ENCODE assay signal across 8 mouse cellular contexts in the genomic region with DNA sequence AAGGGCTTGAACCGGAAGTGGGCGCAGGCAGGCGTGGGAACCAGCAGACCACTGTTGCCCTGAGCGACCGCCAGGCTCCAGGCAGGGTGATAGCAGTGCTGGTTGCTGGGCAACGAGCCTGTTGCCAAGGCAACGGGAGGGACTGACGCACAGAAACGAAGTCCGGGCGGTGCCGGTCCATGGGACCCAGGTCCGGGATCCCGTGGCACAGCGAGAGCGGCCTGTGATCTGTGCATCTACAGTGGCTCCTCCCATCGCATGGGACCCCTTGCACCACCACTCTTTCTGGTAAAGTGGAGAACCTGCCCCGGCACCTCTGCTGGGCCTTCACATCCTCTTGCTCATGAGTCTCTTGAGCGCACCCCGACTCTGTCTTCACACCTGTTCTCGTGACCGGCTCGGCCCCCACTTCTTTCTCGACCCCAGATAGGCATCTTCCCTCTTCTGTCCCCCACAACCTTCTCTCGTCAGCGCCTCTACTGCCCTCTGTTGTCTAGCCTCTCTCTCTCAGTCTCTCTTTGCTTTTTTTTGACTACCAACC. TPM values are rescaled to one million over a fixed set of nuclear protein-coding genes. Genes with fewer than 3 reads are reported as not detected.
A peak's percentile ranks its signal among the peaks of the same experiment; 100 is the strongest.
DNase-seq lines count a peak whose midpoint lies in the region; ATAC-seq and TF ChIP-seq lines count a peak whose summit lies in the region.

No protein-coding gene starts in this region.

- H3K4me1 ChIP-seq in heart, postnatal 0 days (ENCODE audit: control insufficient read depth, insufficient read depth) = no peaks in the 10 kb centered on the region
- H3K4me1 ChIP-seq in liver, embryonic 11.5 days (replicated peaks; ENCODE audit: control insufficient read depth, insufficient read depth, low read length) = peaks cover 10% of the 10 kb centered on the region; the same call in 1 of the 2 replicates

- no peak for TF ChIP-seq CTCF in gastrocnemius, adult 2 months (IDR thresholded peaks at IDR 0.05)
- no peak for TF ChIP-seq CTCF in heart, postnatal 0 days (IDR thresholded peaks at IDR 0.05; ENCODE audit: low read depth)

- H3K4me3 ChIP-seq in gastrocnemius, adult 2 months = no peak overlapping the region
- 0 out of 2 replicates have a peak overlapping the region, but pooled peaks have one; percentile 15 for H3K4me3 ChIP-seq in heart, postnatal 0 days (ENCODE audit: low read depth, low read length)
- peak overlapping the region; percentile 35 for H3K4me3 ChIP-seq in liver, embryonic 11.5 days (ENCODE audit: low read depth, low read length)

- peak; percentile 48 for DNase-seq in gastrocnemius, adult 2 months
- no peak for DNase-seq in gastrocnemius, adult 8-10 months (ENCODE audit: low spot score in 2 of 2)
- DNase-seq in heart, postnatal 0 days (ENCODE audit: low spot score) = no peak
- peak; percentile 38 to 72 for DNase-seq in kidney, postnatal 25 days
- DNase-seq in liver, embryonic 11.5 days (ENCODE audit: low spot score) = peak; percentile 65
- peak; percentile 26 to 36 for DNase-seq in natural killer cell, adult 2 months (ENCODE audit: low spot score in 2 of 2)
- no peak for DNase-seq in spleen, adult 12 weeks (ENCODE audit: low spot score)

- H3K9ac ChIP-seq in heart, postnatal 0 days (replicated peaks; ENCODE audit: low read depth, low read length) = no peak overlapping the region
- H3K9ac ChIP-seq in liver, embryonic 11.5 days (ENCODE audit: low read depth, low read length) = no peak overlapping the region

- H3K36me3 ChIP-seq in heart, postnatal 0 days (replicated peaks; ENCODE audit: control insufficient read depth, insufficient read depth, low read length) = no peaks in the 10 kb centered on the region
- no peaks in the 10 kb centered on the region for H3K36me3 ChIP-seq in liver, embryonic 11.5 days (ENCODE audit: control insufficient read depth, insufficient read depth, low read length)

- no peaks in the 10 kb centered on the region for H3K9me3 ChIP-seq in heart, postnatal 0 days (replicated peaks; ENCODE audit: control insufficient read depth, low read length)
- no peaks in the 10 kb centered on the region for H3K9me3 ChIP-seq in liver, embryonic 11.5 days (ENCODE audit: control insufficient read depth, low read length)

- ATAC-seq in erythroblast, adult 5-6 weeks (replicated peaks; ENCODE audit: low FRiP score, poor library complexity, severe bottlenecking) = peak; percentile 36; the same call in 1 of the 2 replicates
- peak; percentile 54; the same call in 1 of the 2 replicates for ATAC-seq in heart, postnatal 0 days (ENCODE audit: insufficient read depth, low read depth)
- peak; percentile 59 for ATAC-seq in liver, embryonic 11.5 days (replicated peaks; ENCODE audit: low FRiP score)

- no peak overlapping the region for H3K27ac ChIP-seq in gastrocnemius, adult 2 months
- no peak overlapping the region for H3K27ac ChIP-seq in heart, postnatal 0 days (ENCODE audit: low read depth)
- no peak overlapping the region for H3K27ac ChIP-seq in liver, embryonic 11.5 days (ENCODE audit: low read depth, low read length)

- H3K27me3 ChIP-seq in heart, postnatal 0 days (ENCODE audit: control insufficient read depth, insufficient read depth, low read length) = peaks cover 19% of the 10 kb centered on the region
- peaks cover 27% of the 10 kb centered on the region for H3K27me3 ChIP-seq in liver, embryonic 11.5 days (replicated peaks; ENCODE audit: control insufficient read depth, insufficient read depth, low read length)

- intact Hi-C loops in gastrocnemius, adult 2 months (cut with DNase I) = no loop called here

- 4% methylated on average over 26 of the region's 26 CpGs for WGBS in heart, postnatal 0 days
- 5% methylated on average over 26 of the region's 26 CpGs for WGBS in liver, embryonic 11.5 days

- TF ChIP-seq EP300 in heart, postnatal 0 days (IDR thresholded peaks at IDR 0.05; ENCODE audit: low read depth) = no peak

- peak overlapping the region; percentile 43 for H3K4me2 ChIP-seq in heart, postnatal 0 days (ENCODE audit: low read depth, low read length)
- H3K4me2 ChIP-seq in liver, embryonic 11.5 days = peak overlapping the region; percentile 59

RNA-seq across cellular contexts. Expression of gene Syt5, which starts 0.7 kb away (rescaled TPM):
- total RNA-seq in gastrocnemius, adult 2 months (2021) = not detected
- total RNA-seq in gastrocnemius, adult 8-10 months (2022) = under 1 TPM in 1 of 4 experiments, not detected in 3; 0.15 TPM
- 1.7 TPM in 1 of 2 replicates, not detected in the other for total RNA-seq in erythroblast, adult 5-6 weeks (2015; ENCODE audit: low replicate concordance)
- not detected in 2 replicates for total RNA-seq in erythroblast, adult 5-6 weeks (2017; ENCODE audit: low replicate concordance)
- 0.23 and 1.4 TPM in 2 replicates for total RNA-seq in heart, postnatal 0 days (2014; rRNA removed; ENCODE audit: low replicate concordance)
- polyA plus RNA-seq in heart, postnatal 0 days (2015; fragmentation: Nextera tagmentation; extraction: Ambion mirVana) = 0.70 and 0.92 TPM in 2 replicates
- 0.73 and 1.2 TPM in 2 replicates for polyA plus RNA-seq in liver, embryonic 11.5 days (2014; fragmentation: Nextera tagmentation; extraction: Ambion mirVana)

RNA-seq across cellular contexts. Expression of gene Dnaaf3, which starts 14.4 kb away (rescaled TPM):
- not detected for total RNA-seq in gastrocnemius, adult 2 months (2021)
- under 1 TPM in 1 of 4 experiments, not detected in 3; 0.13 TPM for total RNA-seq in gastrocnemius, adult 8-10 months (2022)
- 1.2 TPM in 1 of 2 replicates, not detected in the other for total RNA-seq in erythroblast, adult 5-6 weeks (2015; ENCODE audit: low replicate concordance)
- 0.28 TPM in 1 of 2 replicates, not detected in the other for total RNA-seq in erythroblast, adult 5-6 weeks (2017; ENCODE audit: low replicate concordance)
- 0.11 and 2.6 TPM in 2 replicates for total RNA-seq in heart, postnatal 0 days (2014; rRNA removed; ENCODE audit: low replicate concordance)
- 0.60 and 0.63 TPM in 2 replicates for polyA plus RNA-seq in heart, postnatal 0 days (2015; fragmentation: Nextera tagmentation; extraction: Ambion mirVana)
- 0.22 and 0.45 TPM in 2 replicates for polyA plus RNA-seq in liver, embryonic 11.5 days (2014; fragmentation: Nextera tagmentation; extraction: Ambion mirVana)

RNA-seq across cellular contexts. Expression of gene Tnni3, which starts 22.6 kb away (rescaled TPM):
- under 1 TPM in 1 of 2 experiments, not detected in 1; 0.41 TPM for total RNA-seq in gastrocnemius, adult 2 months (2021)
- total RNA-seq in gastrocnemius, adult 8-10 months (2022) = 1 to 10 TPM; 1.8 to 3.0 (median 2.3) TPM
- not detected in 2 replicates for total RNA-seq in erythroblast, adult 5-6 weeks (2015; ENCODE audit: low replicate concordance)
- total RNA-seq in erythroblast, adult 5-6 weeks (2017; ENCODE audit: low replicate concordance) = not detected in 2 replicates
- total RNA-seq in heart, postnatal 0 days (2014; rRNA removed; ENCODE audit: low replicate concordance) = 4,764 and 5,473 TPM in 2 replicates
- 8,811 and 8,917 TPM in 2 replicates for polyA plus RNA-seq in heart, postnatal 0 days (2015; fragmentation: Nextera tagmentation; extraction: Ambion mirVana)
- 8.9 and 17.0 TPM in 2 replicates for polyA plus RNA-seq in liver, embryonic 11.5 days (2014; fragmentation: Nextera tagmentation; extraction: Ambion mirVana)

RNA-seq across cellular contexts. Expression of gene Tnnt1, which starts 30.5 kb away (rescaled TPM):
- 1,000 to 10,000 TPM in 1 of 2 experiments, 100 to 1,000 TPM in 1; 398 to 1,232 TPM for total RNA-seq in gastrocnemius, adult 2 months (2021)
- total RNA-seq in gastrocnemius, adult 8-10 months (2022) = 100 to 1,000 TPM; 464 to 544 (median 482) TPM
- total RNA-seq in erythroblast, adult 5-6 weeks (2015; ENCODE audit: low replicate concordance) = 1.3 TPM in 1 of 2 replicates, not detected in the other
- 3.8 and 7.2 TPM in 2 replicates for total RNA-seq in erythroblast, adult 5-6 weeks (2017; ENCODE audit: low replicate concordance)
- 27.4 and 28.3 TPM in 2 replicates for total RNA-seq in heart, postnatal 0 days (2014; rRNA removed; ENCODE audit: low replicate concordance)
- polyA plus RNA-seq in heart, postnatal 0 days (2015; fragmentation: Nextera tagmentation; extraction: Ambion mirVana) = 93.7 and 106 TPM in 2 replicates
- polyA plus RNA-seq in liver, embryonic 11.5 days (2014; fragmentation: Nextera tagmentation; extraction: Ambion mirVana) = 25.1 and 27.7 TPM in 2 replicates

RNA-seq across cellular contexts. Expression of gene Ppp1r12c, which starts 45.2 kb away (rescaled TPM):
- 10 to 100 TPM; 17.8 to 24.8 TPM for total RNA-seq in gastrocnemius, adult 2 months (2021)
- total RNA-seq in gastrocnemius, adult 8-10 months (2022) = 10 to 100 TPM; 11.6 to 17.2 (median 16.7) TPM
- total RNA-seq in erythroblast, adult 5-6 weeks (2015; ENCODE audit: low replicate concordance) = 37.2 and 45.3 TPM in 2 replicates
- 41.3 and 52.0 TPM in 2 replicates for total RNA-seq in erythroblast, adult 5-6 weeks (2017; ENCODE audit: low replicate concordance)
- total RNA-seq in heart, postnatal 0 days (2014; rRNA removed; ENCODE audit: low replicate concordance) = 89.1 and 105 TPM in 2 replicates
- 22.5 and 24.2 TPM in 2 replicates for polyA plus RNA-seq in heart, postnatal 0 days (2015; fragmentation: Nextera tagmentation; extraction: Ambion mirVana)
- polyA plus RNA-seq in liver, embryonic 11.5 days (2014; fragmentation: Nextera tagmentation; extraction: Ambion mirVana) = 46.2 and 48.0 TPM in 2 replicates

Comparison
In these comparisons a context has a peak if more than half of its experiments do, and no peak if none do; other contexts are left out.
1. DNase-seq: peak in gastrocnemius, adult 2 months (single experiment), kidney, postnatal 25 days (2 of 2), liver, embryonic 11.5 days (single experiment) and natural killer cell, adult 2 months (2 of 2); none in gastrocnemius, adult 8-10 months (0 of 2), heart, postnatal 0 days (single experiment) and spleen, adult 12 weeks (single experiment).
2. RNA of gene Tnni3, which starts 22.6 kb away (total RNA-seq): 4,764 to 5,473 TPM in heart, postnatal 0 days; 1.8 to 3.0 TPM in gastrocnemius, adult 8-10 months, not detected in erythroblast, adult 5-6 weeks and 0.41 TPM in gastrocnemius, adult 2 months; every median in the first group is over 1,000 times any median in the second.
3. Peak in every context shown above with its lines, with median percentiles within 50 percentile points of each other: ATAC-seq.